Mouse (Mus musculus): ENCODE measurements at regions not wholly inside any gene's neighbourhood (a gene's known extent, or its start where the extent isn't known, plus 50 kb on each side); places are given as distances from the start of the nearest gene placed in this dataset.

GRCm38 (mm10) chr15:6068371-6068770 lies 231.2 kb upstream of the Dab2 start:
- TF ChIP-seq EP300 (IDR thresholded peaks at IDR 0.05; ENCODE audit: insufficient read depth, low read depth, low read length) (no peak), POLR2A (IDR thresholded peaks at IDR 0.05; ENCODE audit: insufficient read depth, low read length) (no peak)
